Comparison of ENCODE assay signal across 7 mouse cellular contexts in the genomic region with DNA sequence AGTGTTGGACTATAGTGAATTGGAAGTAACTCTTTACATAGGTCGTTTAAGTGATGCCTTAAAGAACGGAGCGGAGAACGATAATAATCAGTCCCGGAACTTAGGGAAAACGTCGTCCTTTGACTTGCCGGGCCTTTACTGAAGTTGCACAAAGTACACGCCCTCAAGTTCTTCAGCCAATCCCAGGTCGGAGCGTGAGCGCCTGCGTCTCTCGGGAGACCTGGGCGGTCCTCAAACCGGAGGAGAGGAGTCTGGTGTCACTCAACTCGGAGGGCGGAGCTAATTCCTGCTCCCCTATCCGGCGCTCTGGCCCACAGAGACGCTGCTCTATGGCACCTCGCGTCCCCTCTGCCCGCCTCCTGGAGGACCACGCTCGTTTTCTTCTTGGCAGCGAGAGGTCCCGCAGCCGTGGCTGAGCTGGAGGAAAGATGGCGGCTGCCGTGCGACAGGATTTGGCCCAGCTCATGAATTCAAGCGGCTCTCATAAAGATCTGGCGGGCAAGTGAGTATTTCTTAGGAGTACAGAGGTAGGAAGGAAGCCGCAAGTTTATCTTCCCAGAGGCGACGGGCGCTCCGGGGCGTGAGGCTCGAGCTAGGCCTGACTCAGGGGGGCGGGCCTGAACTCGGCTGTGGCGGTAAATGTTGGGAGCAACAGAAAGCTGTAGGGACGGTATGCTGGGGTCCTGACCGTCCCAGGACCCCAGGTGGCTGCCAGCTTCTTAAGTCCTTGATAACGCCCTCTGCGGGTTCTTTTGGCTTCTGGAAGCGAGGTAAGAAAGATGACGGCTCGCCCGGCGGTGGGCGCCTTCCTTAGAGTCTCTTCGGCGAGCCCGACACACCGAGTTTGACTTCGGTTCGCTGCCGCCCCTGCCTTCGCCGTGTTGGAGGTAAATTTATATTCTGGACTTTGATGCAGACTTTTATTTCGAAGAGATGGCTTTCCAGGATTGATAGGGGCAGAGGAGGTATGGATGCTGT. TPM values are rescaled to one million over a fixed set of nuclear protein-coding genes. Genes with fewer than 3 reads are reported as not detected.
A peak's percentile ranks its signal among the peaks of the same experiment; 100 is the strongest.
DNase-seq lines count a peak whose midpoint lies in the region; ATAC-seq lines count a peak whose summit lies in the region.

A gene (plus strand): TSS at position 261 of the 978 bp plus-strand sequence.

- peak within 1 kb of the TSS; percentile 76 for H3K4me3 ChIP-seq in embryonic facial prominence, embryonic 11.5 days (ENCODE audit: low read depth, low read length)
- peak within 1 kb of the TSS; percentile 91 for H3K4me3 ChIP-seq in limb, embryonic 10.5 days
- H3K4me3 ChIP-seq in midbrain, embryonic 13.5 days (replicated peaks) = peak within 1 kb of the TSS; percentile 68

- H3K9me3 ChIP-seq in embryonic facial prominence, embryonic 11.5 days (replicated peaks; ENCODE audit: control insufficient read depth, low read length) = no peaks in the 10 kb centered on the region
- H3K9me3 ChIP-seq in limb, embryonic 10.5 days (replicated peaks) = no peaks in the 10 kb centered on the region
- H3K9me3 ChIP-seq in midbrain, embryonic 13.5 days = no peaks in the 10 kb centered on the region

- peak; percentile 98 for DNase-seq in adrenal gland, postnatal 14 days
- DNase-seq in embryonic facial prominence, embryonic 11.5 days (ENCODE audit: low spot score) = peak; percentile 99
- peak; percentile 98 for DNase-seq in kidney, adult 11 months
- peak; percentile 92 for DNase-seq in limb, embryonic 10.5 days (ENCODE audit: low spot score)
- peak; percentile 96 for DNase-seq in spleen, adult 12 weeks (ENCODE audit: low spot score)

- H3K27ac ChIP-seq in embryonic facial prominence, embryonic 11.5 days (replicated peaks; ENCODE audit: low read depth, low read length) = peak within 1 kb of the TSS; percentile 52; the same call in 1 of the 2 replicates
- H3K27ac ChIP-seq in limb, embryonic 10.5 days = peak within 1 kb of the TSS; percentile 92
- H3K27ac ChIP-seq in midbrain, embryonic 13.5 days = peak within 1 kb of the TSS; percentile 76

- under 1% methylated on average over 63 of the region's 64 CpGs for WGBS in embryonic facial prominence, embryonic 11.5 days
- under 1% methylated on average over 64 of the region's 64 CpGs for WGBS in limb, embryonic 10.5 days
- under 1% methylated on average over 64 of the region's 64 CpGs for WGBS in midbrain, embryonic 13.5 days

- peak within 1 kb of the TSS; percentile 94 for H3K9ac ChIP-seq in embryonic facial prominence, embryonic 11.5 days (replicated peaks; ENCODE audit: low read length)
- H3K9ac ChIP-seq in midbrain, embryonic 13.5 days (replicated peaks) = peak within 1 kb of the TSS; percentile 80

- no peaks in the 10 kb centered on the region for H3K4me1 ChIP-seq in embryonic facial prominence, embryonic 11.5 days (ENCODE audit: control insufficient read depth, insufficient read depth, low read length)
- peaks cover 15% of the 10 kb centered on the region for H3K4me1 ChIP-seq in limb, embryonic 10.5 days
- H3K4me1 ChIP-seq in midbrain, embryonic 13.5 days (replicated peaks) = peaks cover 21% of the 10 kb centered on the region

- peak; percentile 100 for ATAC-seq in embryonic facial prominence, embryonic 11.5 days (replicated peaks; ENCODE audit: insufficient number of reproducible peaks, low FRiP score, low TSS enrichment, low read depth)
- peak; percentile 98 for ATAC-seq in granulocyte monocyte progenitor cell, adult 5-6 weeks (replicated peaks; ENCODE audit: poor library complexity, severe bottlenecking)
- ATAC-seq in midbrain, embryonic 13.5 days = peak; percentile 100

- no peaks in the 10 kb centered on the region for H3K27me3 ChIP-seq in embryonic facial prominence, embryonic 11.5 days (ENCODE audit: control insufficient read depth, insufficient read depth, low read length)
- no peaks in the 10 kb centered on the region for H3K27me3 ChIP-seq in limb, embryonic 10.5 days (ENCODE audit: low read depth, poor library complexity, severe bottlenecking)
- 0 out of 2 replicates have a peak, but pooled peaks cover 5% of the 10 kb centered on the region for H3K27me3 ChIP-seq in midbrain, embryonic 13.5 days

- no peaks in the 10 kb centered on the region for H3K36me3 ChIP-seq in embryonic facial prominence, embryonic 11.5 days (replicated peaks; ENCODE audit: control insufficient read depth, insufficient read depth, low read depth, low read length)
- H3K36me3 ChIP-seq in limb, embryonic 10.5 days = peaks cover 20% of the 10 kb centered on the region
- H3K36me3 ChIP-seq in midbrain, embryonic 13.5 days = peaks cover 3% of the 10 kb centered on the region; the same call in 1 of the 2 replicates

- H3K4me2 ChIP-seq in embryonic facial prominence, embryonic 11.5 days (ENCODE audit: low read depth, low read length) = peak within 1 kb of the TSS; percentile 59
- H3K4me2 ChIP-seq in midbrain, embryonic 13.5 days (replicated peaks) = peak within 1 kb of the TSS; percentile 79

RNA-seq across cellular contexts. Expression of the gene that starts here (rescaled TPM):
- 61.9 and 63.4 TPM in 2 replicates for total RNA-seq in adrenal gland, postnatal 14 days (2021)
- polyA plus RNA-seq in embryonic facial prominence, embryonic 11.5 days (2014; fragmentation: Nextera tagmentation; extraction: Ambion mirVana) = 258 and 263 TPM in 2 replicates
- total RNA-seq in granulocyte monocyte progenitor cell, adult 5-6 weeks (2014; fragmentation: Nextera tagmentation) = 72.0 and 81.7 TPM in 2 replicates
- 147 and 155 TPM in 2 replicates for total RNA-seq in granulocyte monocyte progenitor cell, adult 5-6 weeks (2017)
- 252 and 254 TPM in 2 replicates for polyA plus RNA-seq in limb, embryonic 10.5 days (2016; fragmentation: Nextera tagmentation; extraction: Ambion mirVana)
- 194 and 202 TPM in 2 replicates for polyA plus RNA-seq in midbrain, embryonic 13.5 days (2015; fragmentation: Nextera tagmentation; extraction: Ambion mirVana)

Comparison
In these comparisons a context has a peak if more than half of its experiments do, and no peak if none do; other contexts are left out.
1. Peak in every context shown above with its lines: DNase-seq, ATAC-seq, H3K4me3 ChIP-seq and H3K27ac ChIP-seq.